Mouse (Mus musculus): ENCODE data around the gene Pex11b.
"Not testable (repeated sequence)": the region's sequence is repeated elsewhere in the genome, so short reads cannot be mapped to it uniquely, and the experiment has no call there.

Pex11b gene

DNA sequence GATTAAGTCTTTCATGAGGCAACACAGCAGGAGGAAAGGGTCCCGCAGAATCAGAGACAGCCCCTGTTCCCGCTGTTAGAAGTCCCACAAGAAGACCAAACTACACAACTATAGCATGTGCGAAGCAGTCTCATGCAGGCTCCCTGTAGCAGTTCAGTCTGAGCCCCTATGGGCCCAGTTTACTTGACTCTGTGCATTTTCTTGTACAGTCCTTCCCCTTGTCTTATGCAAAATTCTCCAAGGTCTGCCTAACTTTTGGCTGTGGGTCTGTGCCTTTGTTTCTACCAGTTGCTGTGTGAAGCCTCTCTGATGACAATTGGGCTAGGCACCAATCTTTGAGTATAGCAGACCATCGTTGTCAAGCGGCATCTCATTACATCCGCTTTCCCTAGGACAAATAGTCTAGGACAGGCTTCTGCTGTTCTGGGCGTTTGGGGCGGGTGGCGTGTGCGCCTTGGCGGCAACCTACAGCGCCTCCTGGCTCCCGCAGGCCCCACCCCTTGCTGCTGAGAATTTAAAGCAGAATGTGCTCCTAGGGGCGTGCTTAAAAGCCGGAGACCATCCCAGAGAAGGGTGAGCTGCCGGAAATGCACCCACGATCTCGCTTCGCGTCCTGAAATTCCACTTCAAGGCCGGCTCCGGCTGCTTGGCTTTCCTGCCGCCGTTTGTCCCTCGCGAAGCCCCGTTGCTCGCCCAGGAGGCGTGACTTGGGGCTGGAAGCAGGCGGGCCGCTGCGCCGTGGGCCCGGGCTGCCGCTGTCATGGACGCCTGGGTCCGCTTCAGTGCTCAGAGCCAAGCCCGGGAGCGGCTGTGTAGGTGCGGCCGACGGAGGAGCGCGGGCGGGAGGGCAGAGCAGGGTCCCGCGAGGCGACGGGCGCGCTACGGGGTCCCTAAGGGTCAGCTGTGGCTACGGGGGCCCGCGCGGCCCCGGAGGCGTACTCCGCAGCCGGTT is at the start of gene Pex11b, which contains the start of gene Gm42957:
TSS of gene Pex11b (plus strand) at position 449 of the 952 bp plus-strand sequence.
TSS of gene Gm42957 (plus strand) at position 547 of the 952 bp plus-strand sequence.
- DNase-seq (ENCODE audit: low read depth, low spot score): peak; percentile 85

- DNase-seq (ENCODE audit: low read depth, low spot score): no peak
Measured at GRCm38 (mm10) chr3:96590657-96591056, 44.5 kb upstream of the Pex11b start.

- no peak for DNase-seq (ENCODE audit: low read depth, low spot score)
Measured at GRCm38 (mm10) chr3:96593374-96593773, 41.8 kb upstream of the Pex11b start.

DNA sequence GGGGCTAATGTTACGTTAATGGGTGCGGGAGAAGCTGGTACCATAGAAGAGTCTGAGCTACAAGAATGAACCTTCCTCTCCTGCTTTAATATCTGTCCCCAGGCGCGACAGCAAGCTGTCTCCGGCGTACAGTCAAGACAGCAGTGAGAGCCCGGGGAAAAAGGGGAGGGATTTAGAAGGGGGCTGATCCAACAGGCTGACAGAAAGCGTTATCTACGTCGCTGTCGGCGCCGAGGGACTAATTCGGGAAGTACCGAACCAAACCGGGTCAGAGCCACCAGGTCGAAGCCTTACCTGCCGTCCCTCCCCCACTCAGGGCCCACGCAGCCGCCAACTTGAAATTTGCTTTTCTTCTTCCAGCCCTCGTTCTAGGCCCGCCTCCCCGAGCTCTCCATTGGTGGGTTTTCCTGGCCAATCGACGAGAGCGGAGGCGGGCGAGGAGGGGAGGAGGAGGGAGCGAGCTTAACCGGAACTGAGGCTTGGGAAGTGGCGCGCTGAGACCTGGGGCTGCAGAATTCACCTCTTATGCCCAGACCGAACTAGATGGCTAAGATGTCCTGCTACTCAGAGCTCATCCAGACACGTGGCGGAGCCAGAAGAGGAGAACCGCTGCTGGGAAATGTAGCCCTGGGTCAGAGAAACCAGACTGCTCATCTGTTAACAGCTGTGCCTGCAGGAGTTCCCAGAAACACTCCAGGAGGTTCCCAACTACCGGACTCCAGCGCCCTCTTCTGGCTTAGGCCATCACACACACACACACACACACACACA is 41.2 kb upstream of the Pex11b start, which contains the start of gene Polr3gl:
TSS of gene Polr3gl (minus strand) at position 392 of the 771 bp plus-strand sequence.
- DNase-seq (ENCODE audit: low read depth, low spot score): peak; percentile 90

- DNase-seq (ENCODE audit: low read depth, low spot score): no peak
Measured at GRCm38 (mm10) chr3:96594851-96595250, 40.3 kb upstream of the Pex11b start.

GRCm38 (mm10) chr3:96595661-96596060 is 39.5 kb upstream of the Pex11b start:
- no peak for DNase-seq (ENCODE audit: low read depth, low spot score)

DNA sequence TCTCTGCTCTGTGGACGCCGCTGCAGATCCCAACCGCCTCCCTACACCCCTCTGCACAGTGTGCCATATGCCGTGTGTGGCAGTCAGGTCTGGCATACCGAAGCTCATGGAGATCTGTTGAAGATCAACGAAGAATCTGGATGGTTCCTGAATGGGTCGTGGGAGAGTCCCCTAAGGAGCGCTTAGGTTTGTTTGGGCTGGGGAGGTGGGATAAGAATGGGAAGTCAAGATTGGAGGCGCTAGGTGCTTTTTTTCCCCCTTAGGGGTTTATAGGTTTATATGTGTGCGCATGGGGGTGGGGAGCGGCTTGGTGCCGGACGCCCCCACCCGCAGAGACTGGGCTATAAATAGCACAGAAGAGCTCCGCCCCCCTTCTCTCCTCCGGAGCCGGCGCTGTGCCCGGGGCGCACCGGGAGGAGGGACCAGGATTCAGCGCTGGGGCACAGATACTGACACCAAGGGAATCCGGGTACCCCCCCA is 38.9 kb upstream of the Pex11b start, which contains the start of gene Ankrd34a:
TSS of gene Ankrd34a (plus strand) at position 409 of the 480 bp plus-strand sequence.
- DNase-seq (ENCODE audit: low read depth, low spot score): no peak

DNA sequence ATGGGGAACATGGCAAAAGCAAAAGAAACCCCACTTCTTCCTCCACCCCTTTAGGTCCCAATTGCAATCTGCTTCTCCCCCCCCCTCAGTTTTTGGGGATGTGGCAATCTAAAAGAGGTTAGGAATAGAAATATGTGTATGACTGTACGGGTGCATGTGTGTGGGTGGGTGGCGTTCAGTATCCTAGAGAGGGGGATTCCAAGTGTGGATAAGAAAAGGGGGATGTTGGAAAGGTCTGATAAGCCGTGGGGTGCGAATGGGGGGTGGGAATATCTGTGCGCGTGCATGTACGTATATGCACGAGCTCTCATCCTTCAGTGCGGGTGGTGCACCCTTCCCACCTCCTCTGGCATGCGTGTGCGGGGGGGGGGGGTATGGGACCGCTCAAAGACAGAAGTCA is 38.3 kb upstream of the Pex11b start:
- no peak for DNase-seq (ENCODE audit: low read depth, low spot score)

DNA sequence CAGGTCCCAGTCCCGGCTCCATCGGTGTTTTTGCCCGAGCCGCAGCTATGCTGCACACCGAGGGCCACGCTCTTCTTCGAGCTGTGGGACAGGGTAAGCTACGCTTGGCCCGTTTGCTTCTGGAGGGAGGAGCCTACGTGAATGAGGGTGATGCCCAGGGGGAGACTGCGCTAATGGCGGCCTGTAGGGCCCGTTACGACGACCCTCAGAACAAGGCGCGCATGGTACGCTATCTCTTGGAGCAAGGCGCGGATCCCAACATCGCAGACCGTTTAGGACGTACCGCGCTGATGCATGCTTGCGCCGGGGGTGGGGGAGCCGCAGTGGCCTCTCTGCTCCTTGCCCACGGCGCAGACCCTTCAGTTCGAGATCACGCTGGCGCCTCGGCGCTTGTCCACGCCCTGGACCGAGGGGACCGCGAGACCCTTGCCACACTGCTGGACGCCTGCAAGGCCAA is 37.7 kb upstream of the Pex11b start:
- DNase-seq (ENCODE audit: low read depth, low spot score): peak; percentile 47

- DNase-seq (ENCODE audit: low read depth, low spot score): peak; percentile 73
Measured at GRCm38 (mm10) chr3:96598156-96599068, 36.8 kb upstream of the Pex11b start.

DNA sequence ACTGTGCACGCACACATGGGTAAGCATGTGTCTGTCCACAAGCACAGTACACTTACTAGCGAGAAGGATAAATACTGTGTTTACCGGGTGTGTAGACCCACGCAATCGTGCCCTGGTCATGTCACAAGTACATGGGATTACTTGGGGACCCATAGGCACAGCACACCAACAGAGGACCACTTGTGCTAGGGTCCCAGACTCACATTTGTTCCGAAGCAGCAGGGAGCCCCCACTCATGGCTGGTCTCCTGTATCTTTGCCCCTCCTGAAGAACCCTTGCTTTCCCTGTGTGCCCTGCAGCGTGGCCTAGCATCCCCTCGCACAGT is 36.1 kb upstream of the Pex11b start:
- DNase-seq (ENCODE audit: low read depth, low spot score): no peak

DNA sequence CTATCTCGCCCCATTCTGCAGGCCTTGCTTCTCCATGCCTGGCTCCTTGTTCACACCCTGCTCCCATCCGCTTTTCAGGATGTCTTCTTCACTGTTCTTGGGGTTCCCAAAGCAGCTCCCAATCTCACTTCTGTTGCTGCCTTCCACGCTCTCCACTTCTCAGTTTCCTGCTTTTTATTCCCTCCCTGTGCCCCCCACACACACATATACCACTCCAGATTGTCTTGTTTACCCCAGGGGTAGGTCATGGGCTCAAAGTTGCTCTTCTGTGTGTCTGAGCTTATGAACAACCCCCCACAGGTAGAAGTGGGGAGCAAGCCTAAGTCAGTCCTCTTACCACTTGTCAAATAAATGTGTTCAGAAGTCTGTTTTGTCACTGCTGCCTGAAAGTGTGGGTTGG is 35.8 kb upstream of the Pex11b start:
- no peak for DNase-seq (ENCODE audit: low read depth, low spot score)

DNA sequence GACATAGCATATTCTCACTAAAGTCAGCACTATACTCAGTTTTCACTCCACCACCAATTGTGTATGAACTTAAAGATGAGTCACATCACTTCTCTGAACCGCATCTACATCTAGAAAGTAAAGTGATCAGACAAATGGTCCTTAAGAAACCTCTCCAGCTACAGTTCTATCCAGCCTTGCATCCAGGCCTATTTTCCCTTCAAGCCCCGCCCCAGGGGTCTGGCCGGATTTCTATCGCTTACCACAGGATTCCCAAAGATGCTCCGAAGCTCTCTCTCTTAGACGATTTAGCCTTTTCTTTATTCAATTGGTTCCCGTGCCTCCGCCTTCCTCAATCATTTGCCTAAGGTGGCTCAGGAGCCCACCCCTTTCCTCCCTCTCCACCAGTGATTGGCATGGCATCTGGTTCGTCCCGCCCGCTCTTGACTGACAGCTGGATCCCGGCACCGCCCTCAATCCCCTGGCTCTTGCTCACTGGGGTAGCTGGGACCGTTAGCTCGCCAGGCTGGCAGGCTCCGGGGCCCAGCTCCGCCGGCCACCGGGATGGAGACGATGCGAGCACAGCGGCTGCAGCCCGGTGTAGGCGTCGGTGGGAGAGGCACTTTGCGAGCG is 34.4 kb upstream of the Pex11b start, which contains the start of gene Lix1l:
TSS of gene Lix1l (plus strand) at position 511 of the 612 bp plus-strand sequence.
- DNase-seq (ENCODE audit: low read depth, low spot score): peak; percentile 97

DNA sequence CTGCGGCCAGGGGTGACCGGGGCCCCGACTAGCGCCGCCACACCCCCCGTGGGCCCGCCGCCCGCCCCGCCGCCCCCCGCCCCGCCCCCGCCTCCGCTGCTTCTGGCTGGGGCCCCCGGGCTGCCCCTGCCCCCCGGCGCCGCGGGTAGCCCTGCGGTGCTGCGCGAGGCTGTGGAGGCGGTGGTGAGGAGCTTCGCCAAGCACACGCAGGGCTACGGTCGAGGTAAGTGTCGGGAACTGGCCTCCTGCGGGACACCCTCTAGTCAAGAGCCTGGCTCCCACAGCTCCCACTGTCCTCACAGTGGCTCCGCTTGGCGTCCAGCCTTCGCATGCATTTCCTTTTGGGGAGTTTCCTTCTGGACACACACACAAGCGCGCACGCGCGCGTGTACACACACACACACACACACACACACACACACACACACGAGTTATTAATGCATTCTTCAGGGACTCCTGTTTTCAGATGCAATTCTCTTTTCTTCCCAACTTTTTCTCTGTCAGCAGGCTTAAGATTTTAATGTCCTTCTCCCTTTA is 33.9 kb upstream of the Pex11b start:
- DNase-seq (ENCODE audit: low read depth, low spot score): peak; percentile 61

- no peak for DNase-seq (ENCODE audit: low read depth, low spot score)
Measured at GRCm38 (mm10) chr3:96601941-96602703, 33.1 kb upstream of the Pex11b start.

DNA sequence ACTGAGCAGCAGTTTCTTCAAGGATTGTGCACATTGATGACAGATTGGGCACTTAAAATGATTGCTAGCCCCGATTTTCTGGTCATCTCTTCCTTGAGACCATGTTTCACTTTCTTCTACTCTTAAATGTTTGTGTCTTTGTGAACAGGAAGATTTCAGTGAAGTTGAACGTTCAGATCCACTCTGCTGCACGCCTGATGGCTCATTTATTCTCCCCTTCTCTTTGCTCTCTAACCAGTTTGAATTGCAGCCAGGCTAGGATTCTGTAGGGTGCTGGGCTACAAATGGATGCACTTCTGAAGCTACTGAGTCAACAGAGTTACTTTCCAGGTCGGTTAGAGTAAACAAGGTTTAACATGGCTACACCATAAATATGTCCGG is 32.5 kb upstream of the Pex11b start:
- DNase-seq (ENCODE audit: low read depth, low spot score): no peak

- DNase-seq (ENCODE audit: low read depth, low spot score): no peak
Measured at GRCm38 (mm10) chr3:96603311-96603710, 31.9 kb upstream of the Pex11b start.

- DNase-seq (ENCODE audit: low read depth, low spot score): not testable (repeated sequence)
Measured at GRCm38 (mm10) chr3:96606007-96606406, 29.2 kb upstream of the Pex11b start.

- DNase-seq (ENCODE audit: low read depth, low spot score): no peak
Measured at GRCm38 (mm10) chr3:96606618-96607017, 28.6 kb upstream of the Pex11b start.

Measured in mesoderm, embryonic 11.5 days (tissue).